Mouse (Mus musculus): ENCODE measurements around the gene Slc9a6. TPM values are rescaled to one million over a fixed set of nuclear protein-coding genes. Genes with fewer than 3 reads are reported as not detected.

The Slc9a6 gene
- total RNA-seq, 1 experiment from 2014 or later = 29.0 TPM

Small RNAs within 50 kb of the gene (microRNA-seq; reads per million reads assigned to microRNA genes)
- 0.69 to 0.71 reads per million in 2 experiments for gene Mir5116

Other genes starting within 250 kb of the Slc9a6 start
- gene Smim10l2a, start 235.2 kb upstream of the Slc9a6 start, total RNA-seq (2021) = 0.38 and 1.0 TPM in 2 replicates
- not detected in 2 replicates for gene Gm2174, start 161.8 kb upstream of the Slc9a6 start, total RNA-seq (2021)
- 29.0 and 29.9 TPM in 2 replicates for gene Ints6l, start 154.9 kb upstream of the Slc9a6 start, total RNA-seq (2021)
- not detected in 2 replicates for gene Gm10477, start 85.0 kb upstream of the Slc9a6 start, total RNA-seq (2021)
- not detected in 2 replicates for gene Gm648, start 60.2 kb upstream of the Slc9a6 start, total RNA-seq (2021)
- 28.6 and 31.7 TPM in 2 replicates for gene Mmgt1, start 11.7 kb upstream of the Slc9a6 start, total RNA-seq (2021)
- gene Fhl1, start 122.0 kb downstream of the Slc9a6 start, total RNA-seq (2021) = 27.7 and 30.6 TPM in 2 replicates
- 1.3 and 1.5 TPM in 2 replicates for gene Map7d3, start 212.6 kb downstream of the Slc9a6 start, total RNA-seq (2021)

Measured in adrenal gland, postnatal 25 days (tissue).